Mouse (Mus musculus) testis, postnatal 14 days (tissue): ENCODE results near the gene Best1.
A peak's percentile ranks its signal among the peaks of the same experiment; 100 is the strongest.

ENCODE experiments used
- DNase-seq: peaks from one replicate; pipeline ENCODE4 v3.0.0; 2021; ENCODE audit warnings: low spot score

Gene Best1

DNA sequence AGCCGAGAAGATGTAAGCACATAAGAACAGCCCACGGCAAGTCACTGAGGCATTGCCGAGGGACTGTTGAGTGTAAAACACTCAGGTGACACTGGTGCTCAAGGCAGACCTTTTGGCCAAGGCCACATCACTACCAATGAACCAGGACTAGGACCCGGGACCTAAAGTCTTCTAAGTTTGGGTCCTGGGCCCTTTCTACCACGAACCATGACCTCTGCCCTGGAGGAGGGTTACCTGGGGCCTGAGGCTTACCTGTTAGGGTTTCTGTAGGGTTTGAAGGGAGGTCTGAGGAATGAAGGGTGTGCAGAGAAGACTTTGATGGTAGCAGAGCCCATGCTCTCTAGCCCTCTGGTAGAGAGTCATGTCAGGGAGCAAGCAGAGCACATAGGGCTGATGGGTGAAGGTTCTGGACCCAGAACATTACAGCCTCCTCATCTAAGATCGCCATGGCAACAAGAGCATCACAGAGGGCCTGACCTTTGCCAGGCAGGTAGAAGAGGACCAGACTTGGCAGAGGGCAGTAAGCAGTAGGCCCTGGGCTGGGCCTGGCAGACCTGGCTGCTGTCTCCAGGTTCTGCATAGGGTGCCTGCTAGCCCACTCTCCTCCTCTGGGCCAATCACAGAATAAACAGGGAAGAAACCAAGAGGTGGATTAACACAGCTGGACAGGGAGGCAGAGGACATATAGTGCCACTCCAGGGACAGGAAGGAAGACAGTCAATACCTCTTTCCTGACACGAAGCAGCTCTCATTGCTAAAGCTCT, at the start of gene Best1, which contains the start of gene Rab3il1:
Gene Best1, minus strand, starts transcription at position 428 of the 764 bp plus-strand sequence.
Gene Rab3il1, plus strand, starts transcription at position 464 of the 764 bp plus-strand sequence.
- DNase-seq = no peak

DNA sequence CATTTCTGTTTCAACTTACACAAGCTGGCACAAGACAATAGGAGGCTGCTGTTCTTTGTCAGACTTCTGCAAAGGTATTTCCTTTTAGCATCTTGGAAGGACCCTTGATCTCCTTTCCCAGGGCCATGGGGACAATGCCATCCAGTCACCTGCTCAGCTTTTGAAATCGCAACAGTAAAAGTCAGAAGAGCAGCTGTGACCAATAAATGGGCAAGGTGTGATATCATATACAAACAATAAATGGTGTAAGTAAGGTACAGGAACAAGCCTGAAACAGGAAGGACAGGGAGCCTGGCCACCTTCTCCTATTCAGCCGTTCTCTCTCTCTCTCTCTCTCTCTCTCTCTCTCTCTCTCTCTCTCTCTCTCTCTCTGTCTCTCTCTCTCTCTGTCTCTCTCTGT, 49.0 kb upstream of the Best1 start:
- DNase-seq = no peak

DNA sequence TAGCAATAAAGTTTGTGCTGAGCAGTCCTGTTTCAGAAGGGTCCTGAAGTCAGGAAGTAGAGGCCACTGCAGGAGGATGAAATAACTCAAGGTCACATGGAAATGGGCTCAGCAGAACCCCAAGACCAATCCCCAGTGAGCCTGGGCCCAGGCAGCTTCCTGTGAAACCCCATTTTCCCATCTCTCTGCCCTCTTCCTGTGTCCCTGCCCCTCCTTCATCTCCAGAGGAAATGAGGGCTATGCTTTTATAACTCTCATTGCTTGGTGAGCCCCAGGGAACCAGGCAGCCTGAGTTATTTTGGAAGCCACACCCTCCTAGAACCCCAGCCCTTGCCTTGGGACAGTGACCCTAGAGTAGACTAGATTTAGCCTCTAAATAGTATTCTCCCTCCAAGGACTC, 48.1 kb upstream of the Best1 start:
- no peak for DNase-seq

DNA sequence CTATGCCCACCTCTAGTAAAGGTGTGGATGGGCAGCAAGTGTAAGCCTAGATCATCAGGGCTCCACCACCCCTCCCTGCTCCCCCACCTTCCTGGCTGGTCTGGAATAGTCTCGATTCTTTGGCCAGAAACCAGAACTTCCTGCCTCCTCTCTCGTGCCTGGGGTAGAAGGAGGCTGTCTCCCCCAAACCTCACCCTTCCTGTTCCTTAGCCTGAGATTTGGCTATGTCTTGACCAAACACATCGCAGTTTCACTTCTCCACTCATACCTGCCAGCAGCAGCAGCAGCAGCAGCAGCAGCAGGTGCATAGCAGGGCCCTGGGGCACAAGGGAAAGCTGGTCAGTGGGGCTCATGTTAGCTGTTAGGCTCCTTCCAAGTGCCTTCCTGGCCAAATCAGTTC, 45.5 kb upstream of the Best1 start:
- no peak for DNase-seq

DNA sequence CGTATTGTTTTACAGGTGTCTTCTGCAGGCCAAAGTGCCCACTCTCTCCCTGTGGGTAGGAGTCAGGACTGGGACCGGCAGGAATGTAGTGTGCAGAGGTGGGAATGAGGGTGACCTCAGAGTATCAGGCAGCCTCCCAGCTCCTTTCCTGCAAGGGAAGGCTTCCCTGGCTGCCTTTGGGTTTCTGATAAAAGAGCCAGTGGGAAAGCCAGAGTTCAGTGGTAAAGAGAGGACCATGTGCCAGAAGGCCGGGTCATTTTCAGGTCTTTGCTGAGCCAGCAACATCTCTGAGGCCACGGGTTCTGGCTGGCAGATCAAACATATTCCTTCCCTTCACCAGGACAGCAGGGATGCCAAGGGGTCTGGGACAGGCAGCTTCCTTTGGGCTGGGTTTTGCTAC, 44.9 kb upstream of the Best1 start:
- no peak for DNase-seq

DNA sequence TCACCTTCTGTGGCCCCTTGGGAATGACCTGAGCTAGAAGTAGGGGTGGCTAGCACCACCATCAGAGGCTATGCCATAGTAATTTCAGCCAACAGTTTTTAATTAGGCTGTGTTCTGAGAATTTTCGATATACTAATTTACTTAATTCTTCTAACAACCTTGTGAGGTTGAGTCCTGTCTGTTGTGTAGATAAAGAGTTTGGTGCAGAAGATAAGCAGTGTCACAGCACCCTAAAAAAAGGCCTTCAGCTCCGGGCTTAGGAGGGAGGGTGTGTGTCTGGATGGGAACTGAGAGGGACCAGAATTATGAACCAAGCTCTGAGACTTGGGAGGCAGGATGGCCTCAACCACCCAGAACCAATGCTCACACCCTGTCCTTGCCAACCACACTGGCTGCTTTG, 44.3 kb upstream of the Best1 start:
- no peak for DNase-seq

DNA sequence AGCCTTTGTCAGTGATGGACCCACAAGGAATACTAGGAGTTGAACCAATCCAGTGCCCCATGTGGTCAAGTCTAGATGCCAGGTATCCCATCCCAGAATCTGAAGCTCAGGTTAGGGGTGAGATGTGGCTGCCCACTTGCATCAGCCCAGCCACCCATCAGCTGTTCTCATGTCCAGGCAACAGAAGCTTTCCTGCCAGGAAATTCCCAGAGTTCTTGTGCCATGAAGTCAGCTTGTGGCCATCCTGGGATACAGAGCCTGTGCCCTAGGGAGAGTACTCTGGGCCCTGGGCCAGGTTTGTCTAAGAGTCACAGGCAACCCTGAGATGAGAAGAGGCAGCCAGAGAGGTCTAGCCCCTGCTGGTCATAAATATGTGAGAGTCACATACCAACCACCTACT, 42.2 kb upstream of the Best1 start:
- no peak for DNase-seq

DNA sequence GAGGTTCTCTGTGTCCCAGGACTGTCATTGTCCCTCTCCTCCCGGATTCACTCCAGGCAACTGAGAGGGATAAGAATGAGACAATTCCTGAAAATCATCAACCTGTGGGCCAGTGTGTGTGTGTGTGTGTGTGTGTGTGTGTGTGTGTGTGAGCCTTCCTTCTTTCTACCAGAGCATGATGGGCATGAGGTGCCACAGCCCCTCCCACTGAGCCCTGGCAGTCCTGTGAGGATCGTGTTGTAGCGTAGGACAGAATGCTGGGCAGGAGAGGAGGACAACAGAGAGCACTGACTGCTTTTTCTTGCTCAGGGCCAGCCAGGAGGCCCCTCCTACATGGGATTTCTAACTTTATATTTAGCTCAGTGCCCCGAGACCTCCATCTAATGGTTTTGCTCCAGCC, 41.4 kb upstream of the Best1 start:
- no peak for DNase-seq

DNA sequence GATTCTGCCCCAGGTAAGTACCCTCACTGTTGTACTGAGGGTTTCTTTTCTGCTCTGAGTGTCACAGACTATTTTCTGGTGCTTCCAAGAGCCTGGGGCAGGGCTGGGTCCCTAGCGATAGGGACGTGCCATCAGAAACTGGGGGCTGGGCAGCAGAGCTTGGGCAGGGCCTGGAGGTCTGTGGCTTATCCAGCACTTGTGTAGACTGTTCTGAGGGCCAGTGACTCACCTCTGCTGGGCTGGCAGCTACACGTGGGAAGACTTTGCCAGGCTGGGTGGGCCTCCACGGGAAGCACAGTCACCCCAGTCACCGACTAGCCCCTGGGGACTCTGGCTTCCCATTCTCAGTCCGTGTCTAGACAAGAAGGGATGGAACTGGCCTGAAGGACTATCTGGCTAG, 40.8 kb upstream of the Best1 start:
- no peak for DNase-seq

DNA sequence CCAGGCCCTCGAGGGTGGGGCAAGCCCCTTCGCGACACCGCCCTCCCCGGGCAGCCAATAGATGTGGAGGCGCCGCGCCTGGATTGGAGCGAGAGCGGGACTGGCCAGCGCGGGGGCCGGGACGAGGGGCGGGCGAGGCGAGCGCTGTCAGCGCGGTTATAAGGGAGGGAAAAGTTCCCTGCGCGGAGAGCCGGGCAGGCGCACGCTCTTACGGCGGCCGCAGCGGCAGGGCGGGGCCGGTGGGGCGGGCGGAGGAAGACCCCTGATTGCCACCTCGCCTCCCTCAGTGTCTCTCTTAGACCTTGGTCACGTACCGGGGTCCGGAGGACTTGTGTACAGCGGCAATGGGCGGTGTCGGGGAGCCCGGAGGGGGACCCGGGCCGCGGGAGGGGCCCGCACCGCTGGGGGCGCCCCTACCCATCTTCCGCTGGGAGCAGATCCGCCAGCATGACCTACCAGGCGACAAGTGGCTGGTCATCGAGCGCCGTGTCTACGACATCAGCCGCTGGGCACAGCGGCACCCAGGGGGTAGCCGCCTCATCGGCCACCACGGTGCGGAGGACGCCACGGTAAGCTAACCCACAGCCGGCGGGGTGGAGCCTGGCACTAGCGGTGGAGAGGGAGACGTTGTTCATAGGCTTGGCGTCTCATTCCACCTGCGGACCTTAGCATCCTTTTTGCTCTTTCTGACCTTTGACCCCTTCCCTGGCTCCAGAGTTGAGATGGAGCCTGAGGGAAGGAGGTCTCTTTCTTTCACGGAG, 40.1 kb upstream of the Best1 start, which contains the start of gene Fads3:
Gene Fads3, plus strand, starts transcription at position 182 of the 761 bp plus-strand sequence.
- DNase-seq = peak; percentile 69

DNA sequence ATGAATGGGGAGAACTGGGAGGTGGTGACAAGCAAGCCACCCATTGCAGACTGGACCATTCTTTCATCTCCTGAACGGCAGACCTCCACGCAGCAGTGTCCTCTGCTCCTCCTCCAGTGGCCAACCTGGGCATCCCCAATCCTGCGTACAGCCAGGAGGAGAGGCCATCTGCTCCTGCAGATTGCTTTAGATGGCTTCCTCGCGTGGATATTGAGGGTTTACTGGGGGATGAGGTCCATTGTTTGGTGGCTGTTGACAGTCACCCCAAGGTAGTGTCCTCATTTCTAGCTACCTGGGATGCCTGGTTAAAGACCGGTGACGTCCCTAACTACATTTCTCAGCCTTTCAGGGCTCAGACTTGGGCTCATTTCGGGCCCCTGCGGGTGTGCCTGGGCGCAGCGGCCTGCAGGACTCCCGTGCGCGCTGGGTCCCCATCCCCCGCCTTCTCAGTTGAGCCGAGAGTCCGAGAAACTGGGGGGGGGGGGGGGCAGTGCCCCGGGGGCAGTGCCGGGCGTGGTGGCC, 39.5 kb upstream of the Best1 start:
- no peak for DNase-seq

DNA sequence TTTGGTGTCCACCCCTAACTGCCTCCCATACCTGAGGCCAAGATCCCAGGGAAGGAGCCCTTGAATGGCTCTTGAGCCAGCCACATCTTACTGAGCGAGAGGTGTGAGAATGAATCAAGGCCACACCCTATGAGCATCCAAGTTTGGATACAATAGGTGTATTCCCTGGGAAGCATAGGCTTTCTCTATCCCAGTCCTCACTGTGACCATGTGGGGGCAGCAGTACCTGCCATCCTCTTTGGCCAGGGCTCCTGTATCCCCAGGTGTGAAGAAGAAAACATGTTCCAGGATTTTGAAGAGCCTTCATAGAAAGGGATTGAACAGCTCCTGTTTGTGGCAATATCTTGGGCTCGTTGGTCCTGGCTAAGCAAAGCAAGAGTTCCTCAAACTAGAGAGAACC, 38.2 kb upstream of the Best1 start:
- no peak for DNase-seq

DNA sequence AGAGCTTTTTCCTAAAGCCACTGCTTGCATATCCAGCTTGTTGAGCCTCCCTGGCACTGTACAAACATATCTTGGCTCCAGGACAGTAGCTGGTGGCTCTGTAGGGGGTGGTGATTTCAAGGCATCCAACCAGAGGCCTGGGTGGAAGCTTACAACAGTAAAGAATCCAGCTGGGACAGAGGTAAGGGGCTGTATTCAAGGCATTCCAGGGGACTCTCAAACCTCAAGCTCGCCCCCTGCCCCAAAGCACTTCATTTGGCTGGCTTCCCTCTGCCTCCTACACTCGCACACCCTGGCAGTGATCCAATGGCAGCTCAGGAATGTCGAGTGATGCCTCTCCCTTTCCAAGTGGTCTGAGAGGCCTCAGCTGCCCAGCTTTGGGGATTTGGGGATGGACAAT, 37.5 kb upstream of the Best1 start:
- DNase-seq = no peak

DNA sequence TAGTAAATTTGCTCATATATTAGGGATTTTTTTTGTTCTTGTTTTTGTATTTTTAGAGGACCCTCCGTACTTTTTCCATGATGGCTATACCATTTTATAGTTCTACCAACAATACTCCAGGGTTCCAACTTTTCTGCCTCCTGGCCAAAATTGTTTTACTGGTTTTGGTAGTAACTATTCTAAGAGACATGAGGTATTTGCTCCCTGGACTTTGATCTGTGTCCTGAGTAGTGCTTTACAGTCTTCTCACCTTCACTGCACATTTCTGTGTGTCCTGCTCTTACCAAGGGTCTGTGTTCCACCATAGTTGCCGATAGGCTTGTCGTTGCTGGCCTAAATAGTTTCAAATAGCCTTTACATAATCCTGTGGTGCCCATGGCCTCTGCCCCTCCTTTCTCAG, 36.9 kb upstream of the Best1 start:
- no peak for DNase-seq

DNA sequence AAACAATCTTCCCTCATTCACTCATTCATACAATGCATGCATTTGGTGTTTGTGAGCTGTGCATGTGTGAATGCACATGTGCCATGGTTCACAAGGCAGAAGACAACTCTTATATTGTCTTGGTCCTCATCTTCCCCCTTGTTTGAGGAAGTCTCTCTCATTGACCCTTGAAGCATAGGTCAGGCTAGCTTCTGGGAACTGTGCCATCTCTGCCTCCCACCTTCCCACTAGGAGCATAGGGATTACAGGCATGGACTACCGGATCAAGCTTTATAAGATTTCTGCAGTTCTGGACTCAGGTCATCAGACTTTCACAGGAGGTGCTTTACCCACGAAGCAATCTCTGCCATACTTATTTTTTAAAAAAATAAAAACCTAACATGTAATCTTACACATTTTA, 36.1 kb upstream of the Best1 start:
- no peak for DNase-seq

DNA sequence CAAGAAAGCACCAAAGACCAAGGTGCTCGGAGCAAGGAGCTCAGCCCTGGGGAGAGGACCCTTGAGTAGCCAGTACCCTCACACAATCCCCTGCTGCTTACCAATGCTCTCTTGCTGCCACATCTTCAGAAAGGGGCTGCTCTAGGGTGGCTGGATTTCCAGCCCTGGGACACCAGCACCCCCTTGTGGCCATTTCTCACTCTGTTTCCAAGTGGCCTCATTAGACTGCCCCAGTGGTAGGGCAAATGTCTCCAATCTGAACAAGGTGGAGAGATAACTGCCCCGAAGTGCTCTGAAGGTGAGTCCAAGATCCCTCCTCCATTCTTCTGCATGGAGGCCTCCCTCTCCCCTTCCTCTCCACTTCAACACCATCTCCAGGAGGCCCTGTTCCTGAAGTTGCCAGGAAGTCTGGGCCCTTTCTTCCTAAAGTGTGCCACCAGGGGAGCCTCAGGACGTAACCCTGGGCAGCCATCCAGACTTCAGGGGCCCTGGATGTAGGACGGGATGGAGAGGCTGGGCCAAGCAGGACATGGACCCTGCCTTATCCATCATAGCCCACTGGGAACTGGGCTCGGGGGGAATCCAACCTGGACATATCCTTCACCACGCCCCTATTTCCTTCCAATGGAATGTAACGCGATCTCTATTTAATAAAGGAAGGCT, 33.5 kb upstream of the Best1 start:
- peak; percentile 50 for DNase-seq

DNA sequence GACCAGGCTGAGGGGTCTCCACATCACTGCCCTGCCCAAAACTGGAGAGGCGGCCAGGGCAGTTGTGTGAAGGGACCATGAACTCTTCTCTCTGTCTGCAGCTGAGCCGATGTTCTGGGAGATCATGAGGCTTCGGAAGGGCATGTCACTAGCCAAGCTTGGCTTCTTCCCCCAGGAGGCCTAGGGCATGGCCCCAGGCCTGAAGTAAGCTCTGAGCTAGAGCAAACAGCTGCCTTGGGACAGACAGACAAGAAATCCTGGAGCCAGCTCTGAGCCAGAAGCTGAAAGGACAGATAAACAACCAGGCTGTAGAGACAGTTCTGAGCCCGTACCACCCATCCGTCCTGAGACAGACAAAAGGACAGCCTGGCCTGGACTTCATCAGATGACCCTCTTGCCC, 32.9 kb upstream of the Best1 start:
- no peak for DNase-seq

DNA sequence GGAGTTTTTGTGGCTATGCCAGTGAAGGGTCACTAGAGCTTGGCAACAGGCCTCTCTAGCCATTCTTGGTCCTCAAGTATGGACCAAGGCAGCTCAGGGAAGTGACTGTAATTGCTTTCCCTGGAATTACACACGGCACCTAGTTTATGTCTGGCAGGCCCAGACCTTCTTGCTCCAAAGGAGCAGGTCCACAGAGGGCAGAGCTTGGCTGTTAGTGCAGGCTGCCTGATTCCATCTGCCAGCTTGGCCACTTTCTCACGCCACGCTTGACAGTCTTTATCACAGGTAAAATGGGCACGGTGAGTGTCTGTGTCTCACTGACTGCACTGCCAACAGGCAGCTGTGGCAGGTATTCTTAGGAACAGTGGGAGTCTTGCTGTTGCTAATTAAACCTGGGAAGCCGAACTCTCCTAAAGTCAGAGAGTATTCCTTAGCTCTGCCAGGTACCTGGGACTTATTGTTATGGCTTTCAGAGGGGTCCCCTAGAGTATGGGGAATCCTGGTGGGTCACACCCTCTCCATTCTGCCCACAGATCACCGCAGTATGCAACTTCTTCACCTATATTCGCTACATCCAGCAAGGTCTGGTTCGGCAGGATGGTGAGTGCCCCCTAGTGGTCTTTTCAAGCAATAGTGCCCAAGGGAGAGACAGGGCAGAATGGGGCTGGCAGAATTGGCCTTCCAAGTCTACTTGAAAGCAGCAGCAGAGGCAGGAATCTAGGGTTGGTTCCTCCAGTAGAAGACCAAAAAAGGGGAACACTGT, 32.0 kb upstream of the Best1 start:
- DNase-seq = no peak

DNA sequence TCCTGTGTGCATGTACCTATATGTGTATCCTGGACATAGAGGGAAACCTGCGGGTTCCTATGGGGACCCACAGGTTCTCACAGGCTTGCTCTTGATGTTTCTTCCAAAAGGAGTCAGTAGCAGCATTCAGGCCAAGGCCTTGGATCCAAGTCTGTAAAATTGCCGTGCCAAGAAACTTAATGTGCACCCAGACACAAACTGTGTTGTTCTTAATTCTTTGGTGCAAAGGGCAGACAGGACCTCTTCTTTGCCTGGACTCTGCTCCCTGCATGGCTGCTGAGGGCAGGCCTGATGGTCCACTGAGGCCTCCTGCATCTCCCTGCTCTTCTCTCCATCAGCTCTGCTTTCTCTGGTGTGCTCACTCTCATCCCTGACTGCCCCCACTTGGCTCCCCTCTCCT, 28.3 kb upstream of the Best1 start:
- no peak for DNase-seq

DNA sequence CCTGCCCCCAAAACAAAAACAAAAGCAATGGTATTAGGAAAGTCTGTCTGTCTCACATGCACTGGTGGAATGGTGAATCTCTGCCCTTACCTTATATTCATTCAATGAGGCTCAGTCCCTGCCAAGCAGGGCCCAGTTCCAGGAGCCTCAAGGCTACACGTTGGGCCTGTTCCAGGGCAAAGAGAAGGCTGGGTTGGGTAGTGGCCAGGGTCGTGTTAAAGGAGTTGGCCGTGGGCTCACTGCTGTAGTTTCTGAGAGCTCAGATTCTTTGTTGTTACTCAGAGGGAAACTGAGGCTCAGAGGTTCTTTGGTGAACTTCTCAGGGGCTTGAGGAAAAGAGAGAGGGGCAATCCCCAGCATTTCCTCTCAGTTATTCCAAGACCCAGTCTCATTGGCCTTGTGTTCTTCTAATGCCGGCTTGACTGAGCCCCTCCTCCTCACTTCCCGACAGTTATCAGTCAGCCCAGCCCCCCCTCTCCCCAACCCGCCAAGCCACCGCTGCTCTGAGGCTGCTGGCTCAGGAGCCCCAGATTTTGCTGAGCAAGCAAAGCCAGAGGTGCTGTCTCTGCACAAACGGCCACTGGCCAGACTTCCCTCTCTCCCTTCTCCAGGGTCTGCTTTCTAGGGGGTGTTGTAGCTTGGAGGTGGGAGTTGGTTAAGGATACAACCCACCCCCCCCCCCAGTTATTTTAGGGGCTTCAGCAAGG, 23.9 kb upstream of the Best1 start:
- DNase-seq = peak; percentile 61

DNA sequence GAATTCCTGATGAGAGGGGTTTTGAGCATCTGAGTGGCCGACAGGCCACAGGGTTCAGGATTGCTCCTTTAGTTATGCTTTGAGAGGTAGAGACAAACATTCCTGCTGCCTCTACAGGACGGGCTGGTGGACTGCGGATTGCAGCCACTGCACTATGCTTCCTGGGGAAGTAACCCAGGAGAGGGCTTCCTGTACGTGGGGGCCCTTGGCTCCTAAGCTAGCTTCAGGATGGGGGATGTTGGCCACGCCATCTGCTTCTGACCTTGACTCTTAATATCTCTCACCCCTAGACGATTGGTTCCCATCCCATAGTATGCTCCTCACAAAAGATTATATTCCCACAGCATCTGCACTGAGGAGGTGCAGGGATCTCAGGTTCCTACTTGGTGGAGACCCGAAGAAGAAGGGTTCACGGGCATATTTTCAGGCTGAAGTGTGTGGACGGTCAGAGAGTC, 21.9 kb upstream of the Best1 start:
- DNase-seq = no peak
